Mouse (Mus musculus) stomach, embryonic 15.5 days (tissue): Measurements from ENCODE around the gene Sim2. TPM values are rescaled to one million over a fixed set of nuclear protein-coding genes. Genes with fewer than 3 reads are reported as not detected.
A peak's percentile ranks its signal among the peaks of the same experiment; 100 is the strongest.

Experiments
- ATAC-seq: fragments of 200-750 bp; cut with Nextera tagmentation; 2 replicates; pipeline ENCODE4 v1.8.0; 2017; ENCODE audit warnings: low read depth, moderate number of reproducible peaks, moderate TSS enrichment; ENCODE audit not compliant: insufficient read depth, low FRiP score
- H3K27ac ChIP-seq: fragments of 300-500 bp; sonication (generic); 2 replicates; pipeline ENCODE4 v1.5.1; 2015; ENCODE audit warnings: mild to moderate bottlenecking, inconsistent platforms
- H3K27me3 ChIP-seq: fragments of 300-500 bp; sonication (generic); replicated peaks from 2 replicates; pipeline ENCODE4 v1.6.1; 2015; ENCODE audit warnings: inconsistent platforms
- H3K36me3 ChIP-seq: fragments of 300-500 bp; sonication (generic); 2 replicates; pipeline ENCODE4 v1.6.1; 2015; ENCODE audit warnings: inconsistent platforms
- H3K4me1 ChIP-seq: fragments of 300-500 bp; sonication (generic); 2 replicates; pipeline ENCODE4 v1.6.1; 2015; ENCODE audit warnings: inconsistent platforms
- H3K4me2 ChIP-seq: fragments of 300-500 bp; sonication (generic); 2 replicates; pipeline ENCODE4 v1.6.1; 2015; ENCODE audit warnings: mild to moderate bottlenecking, inconsistent platforms
- H3K4me3 ChIP-seq: fragments of 300-500 bp; sonication (generic); replicated peaks from 2 replicates; pipeline ENCODE4 v1.5.1; 2015; ENCODE audit warnings: inconsistent platforms
- H3K9ac ChIP-seq: fragments of 300-500 bp; sonication (generic); 2 replicates; pipeline ENCODE4 v1.6.1; 2015; ENCODE audit warnings: inconsistent platforms
- H3K9me3 ChIP-seq: fragments of 300-500 bp; sonication (generic); 2 replicates; pipeline ENCODE4 v1.6.1; 2016; ENCODE audit warnings: inconsistent platforms
- WGBS: fragments of 180-500 bp; shearing (Covaris S2); methylation state at CpG from one replicate; pipeline ENCODE4 v1.1.7; 2015; 5-methylcytosine and 5-hydroxymethylcytosine counted together
- polyA plus RNA-seq: library from polyadenylated mRNA; unstranded; fragments of >200 nt; fragmentation: Nextera tagmentation; extraction: Ambion mirVana; gene quantifications from 2 replicates; pipeline ENCODE4 v1.2.1, GENCODE M21; 2015

The Sim2 gene
- polyA plus RNA-seq, 1 experiment from 2014 or later, result 0.31 TPM

- Histone ChIP-seq H3K27ac (no peak overlapping the region), H3K9ac (no peak overlapping the region), H3K4me3 (no peak overlapping the region), H3K9me3 (no peaks in the 10 kb centered on the region), H3K27me3 (no peaks in the 10 kb centered on the region), H3K36me3 (no peaks in the 10 kb centered on the region), H3K4me2 (no peak overlapping the region), H3K4me1 (no peaks in the 10 kb centered on the region)
- 76% methylated on average over 9 of the region's 9 CpGs for WGBS
- no peak for ATAC-seq
Measured at GRCm38 (mm10) chr16:94064211-94064610, 20.5 kb upstream of the Sim2 start.

DNA sequence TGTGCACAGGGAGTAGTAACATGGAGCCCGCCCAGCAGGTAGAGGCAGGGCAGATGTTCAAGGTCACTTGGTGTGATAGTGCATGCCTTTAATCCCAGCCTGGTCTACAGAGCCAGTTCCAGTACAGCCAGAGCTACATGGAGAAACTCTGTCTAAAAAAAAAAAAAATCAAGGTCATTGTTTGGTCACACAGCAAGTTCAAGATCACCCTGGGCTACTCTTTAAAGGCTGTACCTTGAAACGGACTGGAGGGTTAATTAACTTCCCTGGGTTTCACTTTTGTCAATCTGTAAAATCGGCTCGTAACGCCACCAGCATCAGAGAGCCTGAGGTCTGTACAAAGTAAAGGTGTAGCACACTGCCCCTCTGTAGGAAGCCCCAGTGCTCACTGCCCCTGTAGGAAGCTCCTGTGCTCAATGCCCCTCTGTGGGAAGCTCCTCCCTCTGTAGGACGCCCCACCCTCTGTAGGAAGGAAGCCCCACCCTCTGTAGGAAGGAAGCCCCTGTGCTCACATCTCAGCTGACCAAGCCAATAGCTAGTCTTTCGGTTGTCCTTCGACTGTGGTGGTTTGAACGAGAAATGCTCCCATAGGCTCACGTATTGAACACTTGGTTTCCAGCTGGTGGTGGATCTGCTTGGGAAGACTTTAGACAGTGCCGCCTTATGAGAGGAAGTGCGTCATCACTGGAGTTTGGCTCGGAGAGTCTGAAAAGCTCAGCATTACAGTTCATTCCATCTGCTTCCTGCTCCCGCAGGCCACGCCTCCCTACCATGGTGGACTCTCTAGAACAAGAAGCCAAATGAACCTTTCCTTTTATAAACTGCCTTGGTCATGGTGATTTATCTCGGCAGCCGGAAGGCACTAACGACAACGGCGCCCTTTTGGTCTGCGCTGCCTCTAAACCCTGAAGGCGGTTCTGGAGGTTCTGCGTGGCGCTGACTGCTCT lies 18.7 kb upstream of the Sim2 start:
- ATAC-seq, result no peak
- H3K4me3 ChIP-seq, result no peak overlapping the region

GRCm38 (mm10) chr16:94066771-94067170 lies 18.0 kb upstream of the Sim2 start:
- Histone ChIP-seq H3K27me3 (no peaks in the 10 kb centered on the region), H3K4me2 (no peak overlapping the region), H3K9ac (no peak overlapping the region), H3K4me1 (no peaks in the 10 kb centered on the region), H3K9me3 (no peaks in the 10 kb centered on the region), H3K27ac (no peak overlapping the region), H3K36me3 (no peaks in the 10 kb centered on the region), H3K4me3 (no peak overlapping the region)
- no peak for ATAC-seq
- 59% methylated on average over 6 of the region's 6 CpGs for WGBS

More for the DNA sequence above, 18.7 kb upstream of the Sim2 start:
- peak overlapping the region; percentile 17; the same call in 1 of the 2 replicates for H3K4me2 ChIP-seq
- H3K27ac ChIP-seq, result no peak overlapping the region
- no peaks in the 10 kb centered on the region for H3K9me3 ChIP-seq
- WGBS, result 65% methylated on average over 24 of the region's 24 CpGs
- no peaks in the 10 kb centered on the region for H3K36me3 ChIP-seq
- no peak overlapping the region for H3K9ac ChIP-seq
- H3K27me3 ChIP-seq, result no peaks in the 10 kb centered on the region
- H3K4me1 ChIP-seq, result no peaks in the 10 kb centered on the region

DNA sequence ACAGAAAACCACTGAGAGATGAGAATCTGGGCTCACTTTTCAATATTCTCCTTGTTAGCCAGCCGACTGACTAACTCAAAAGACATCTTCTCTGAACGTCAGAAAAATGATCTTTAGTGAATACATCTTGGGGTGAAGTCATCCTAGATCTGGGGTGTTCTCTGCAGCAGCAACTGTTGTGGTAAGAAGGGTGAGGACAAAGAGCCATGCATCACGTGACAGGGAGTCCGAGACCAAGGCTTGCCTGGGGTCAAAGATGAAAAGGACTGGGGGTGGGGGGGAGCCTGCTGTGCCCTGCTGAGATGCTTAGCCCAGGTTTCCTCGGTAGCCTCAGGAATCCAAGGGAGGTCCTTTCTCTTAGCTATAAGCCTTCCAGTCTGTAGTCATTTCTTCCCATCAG lies 17.5 kb upstream of the Sim2 start:
- H3K27ac ChIP-seq, result no peak overlapping the region
- 66% methylated on average over 5 of the region's 5 CpGs for WGBS
- H3K9ac ChIP-seq, result no peak overlapping the region
- no peak for ATAC-seq
- H3K4me2 ChIP-seq, result no peak overlapping the region
- H3K4me1 ChIP-seq, result no peaks in the 10 kb centered on the region
- H3K36me3 ChIP-seq, result no peaks in the 10 kb centered on the region
- H3K9me3 ChIP-seq, result no peaks in the 10 kb centered on the region
- H3K4me3 ChIP-seq, result no peak overlapping the region
- H3K27me3 ChIP-seq, result no peaks in the 10 kb centered on the region

- Histone ChIP-seq H3K27me3 (no peaks in the 10 kb centered on the region), H3K9me3 (no peaks in the 10 kb centered on the region), H3K4me1 (no peaks in the 10 kb centered on the region), H3K36me3 (no peaks in the 10 kb centered on the region), H3K4me3 (no peak overlapping the region), H3K4me2 (no peak overlapping the region), H3K27ac (no peak overlapping the region), H3K9ac (no peak overlapping the region)
- ATAC-seq, result no peak
- 93% methylated on average over 5 of the region's 5 CpGs for WGBS
Measured at GRCm38 (mm10) chr16:94069061-94069460, 15.7 kb upstream of the Sim2 start.

DNA sequence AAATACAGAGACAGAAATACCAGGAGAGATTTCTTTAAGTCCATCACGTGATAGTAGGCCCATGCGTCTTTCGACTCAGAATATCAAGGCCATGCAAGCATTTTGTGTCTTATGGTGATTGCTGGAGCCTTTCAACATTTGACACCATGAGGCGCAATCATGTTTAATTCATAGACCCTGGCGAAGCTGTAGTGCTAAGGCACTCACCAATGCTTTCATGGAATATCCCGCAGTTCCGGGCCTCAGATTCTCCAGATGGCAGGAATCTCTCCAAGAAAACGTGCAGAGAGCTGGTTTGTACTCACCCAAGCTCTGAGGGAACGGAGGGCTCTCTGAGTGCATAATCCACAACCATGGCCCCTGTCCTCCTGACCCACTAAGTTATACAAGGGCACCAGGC lies 13.8 kb upstream of the Sim2 start:
- Histone ChIP-seq H3K27me3 (peaks cover 9% of the 10 kb centered on the region; the same call in 1 of the 2 replicates), H3K9me3 (no peaks in the 10 kb centered on the region), H3K36me3 (no peaks in the 10 kb centered on the region), H3K27ac (no peak overlapping the region), H3K4me1 (no peaks in the 10 kb centered on the region), H3K9ac (no peak overlapping the region), H3K4me2 (no peak overlapping the region), H3K4me3 (no peak overlapping the region)
- 83% methylated on average over 9 of the region's 9 CpGs for WGBS
- no peak for ATAC-seq

- H3K9me3 ChIP-seq, result no peaks in the 10 kb centered on the region
- 55% methylated on average over 8 of the region's 8 CpGs for WGBS
- ATAC-seq, result no peak
Measured at GRCm38 (mm10) chr16:94071468-94071867, 13.3 kb upstream of the Sim2 start.

DNA sequence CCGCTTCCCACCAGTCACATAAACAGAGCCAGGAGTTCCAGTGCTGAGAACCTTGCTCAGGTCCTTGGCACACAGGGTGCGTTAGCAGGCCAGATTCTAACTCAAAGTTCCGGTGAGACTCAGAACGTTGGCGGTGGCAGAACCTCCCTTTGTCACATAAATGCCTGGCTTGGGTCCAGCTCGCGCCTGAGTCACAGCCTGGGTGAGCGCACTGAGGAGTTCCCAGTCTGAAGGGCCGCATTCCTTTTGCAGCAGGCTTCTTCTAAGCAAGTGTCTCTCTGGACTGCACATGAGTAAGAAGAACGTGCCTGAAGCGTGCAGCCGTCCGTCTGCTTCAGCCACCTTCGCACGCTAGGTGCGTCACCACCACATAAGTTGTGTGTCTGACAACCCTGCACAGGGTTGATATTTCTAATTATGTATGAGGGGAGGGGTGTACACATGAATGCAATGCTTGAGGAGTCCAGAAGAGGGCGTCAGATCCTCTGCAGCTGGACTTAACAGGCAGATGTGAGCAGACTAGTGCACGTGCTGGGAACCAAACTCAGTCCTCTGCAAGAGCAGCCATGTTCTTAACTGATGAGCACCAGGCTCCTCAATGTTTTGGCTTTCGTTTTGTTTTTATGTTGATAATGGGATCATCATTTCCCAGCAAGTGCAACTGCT lies 9.2 kb upstream of the Sim2 start:
- H3K9ac ChIP-seq, result no peak overlapping the region
- H3K27me3 ChIP-seq, result peaks cover 52% of the 10 kb centered on the region
- peaks cover 7% of the 10 kb centered on the region; the same call in 1 of the 2 replicates for H3K4me1 ChIP-seq
- H3K9me3 ChIP-seq, result no peaks in the 10 kb centered on the region
- no peak; the same call in 1 of the 2 replicates for ATAC-seq
- no peaks in the 10 kb centered on the region for H3K36me3 ChIP-seq
- no peak overlapping the region for H3K4me2 ChIP-seq
- WGBS, result 42% methylated on average over 19 of the region's 19 CpGs
- H3K27ac ChIP-seq, result no peak overlapping the region
- H3K4me3 ChIP-seq, result no peak overlapping the region

More at GRCm38 (mm10) chr16:94071468-94071867, 13.3 kb upstream of the Sim2 start:
- Histone ChIP-seq H3K27ac (no peak overlapping the region), H3K9ac (no peak overlapping the region), H3K36me3 (no peaks in the 10 kb centered on the region), H3K27me3 (peaks cover 14% of the 10 kb centered on the region; the same call in 1 of the 2 replicates), H3K4me3 (no peak overlapping the region), H3K4me2 (no peak overlapping the region), H3K4me1 (no peaks in the 10 kb centered on the region)

GRCm38 (mm10) chr16:94078318-94079074 lies 6.2 kb upstream of the Sim2 start:
- no peaks in the 10 kb centered on the region for H3K36me3 ChIP-seq
- no peak overlapping the region for H3K27ac ChIP-seq
- H3K4me2 ChIP-seq, result no peak overlapping the region
- H3K9ac ChIP-seq, result no peak overlapping the region
- WGBS, result 6% methylated on average over 23 of the region's 23 CpGs
- peaks cover 81% of the 10 kb centered on the region for H3K27me3 ChIP-seq
- no peaks in the 10 kb centered on the region for H3K9me3 ChIP-seq
- no peak overlapping the region for H3K4me3 ChIP-seq
- peaks cover 7% of the 10 kb centered on the region; the same call in 1 of the 2 replicates for H3K4me1 ChIP-seq
- ATAC-seq, result no peak

DNA sequence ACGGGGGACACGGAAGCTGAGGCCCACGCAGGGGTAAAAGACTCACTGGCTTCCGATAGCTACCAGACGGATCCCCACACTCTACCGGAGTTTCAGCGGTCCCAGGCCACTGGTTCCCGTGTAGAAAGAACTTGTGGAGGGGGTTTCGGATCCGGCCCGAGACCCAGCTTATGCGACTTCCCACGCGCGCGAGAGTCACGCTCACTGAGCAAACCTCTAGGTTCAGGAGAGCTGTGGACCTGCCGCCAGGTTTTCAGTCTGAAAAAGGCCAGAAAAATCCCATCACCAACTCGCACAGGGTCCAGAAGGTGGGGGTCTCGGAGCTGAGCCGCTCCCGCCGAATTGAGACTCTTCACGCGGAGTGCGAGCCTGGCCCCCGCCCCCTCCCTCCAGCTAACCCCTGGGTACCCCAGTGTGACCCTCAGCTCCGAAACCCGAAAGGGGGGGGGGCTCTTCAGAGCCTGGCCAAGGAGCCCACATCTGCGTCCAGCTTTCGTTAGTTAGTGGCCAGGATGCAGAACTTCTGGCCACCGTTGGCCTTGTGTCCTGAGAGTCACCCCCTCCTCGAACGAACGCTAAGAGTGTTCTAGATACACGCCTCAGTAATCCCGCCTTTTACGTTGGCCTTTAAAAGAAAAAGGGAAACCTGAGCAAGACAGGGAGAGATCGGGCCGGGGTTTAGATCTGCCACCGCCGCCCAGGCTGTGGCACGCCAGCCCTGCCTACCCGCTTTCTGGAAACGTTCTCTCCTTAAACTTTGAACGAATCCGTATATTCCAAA lies 5.5 kb upstream of the Sim2 start:
- Histone ChIP-seq H3K27me3 (peaks cover 88% of the 10 kb centered on the region), H3K9me3 (no peaks in the 10 kb centered on the region), H3K36me3 (no peaks in the 10 kb centered on the region), H3K9ac (no peak overlapping the region), H3K4me1 (peaks cover 7% of the 10 kb centered on the region; the same call in 1 of the 2 replicates), H3K4me3 (no peak overlapping the region), H3K4me2 (peak overlapping the region; percentile 16; the same call in 1 of the 2 replicates), H3K27ac (no peak overlapping the region)
- ATAC-seq, result no peak
- 2% methylated on average over 47 of the region's 47 CpGs for WGBS
